Mouse (Mus musculus) G1E (cell line): Measurements from ENCODE around the gene Esr2.

Experiments used
- CTCF ChIP-seq: IDR thresholded peaks from 2 replicates; pipeline ENCODE4 v1.5.1; 2012; ENCODE audit warnings: low read depth, low read length, inconsistent platforms, mixed read lengths
- GATA1 ChIP-seq: IDR thresholded peaks from 2 replicates; pipeline ENCODE4 v1.6.1; 2012; ENCODE audit warnings: borderline replicate concordance, low read length, inconsistent platforms, mixed read lengths
- TAL1 ChIP-seq: conservative IDR thresholded peaks from 2 replicates; pipeline ENCODE4 v1.6.1; 2012; ENCODE audit warnings: low read depth, low read length, inconsistent platforms, mixed read lengths

GRCm38 (mm10) chr12:76081557-76082211 is 95.4 kb downstream of the Esr2 start:
- TF ChIP-seq CTCF, result no peak
- TF ChIP-seq TAL1, result no peak
- no peak for TF ChIP-seq GATA1
